Mouse (Mus musculus) Patski (cell line): ENCODE data around the gene Eno2. TPM values are rescaled to one million over a fixed set of nuclear protein-coding genes. Genes with fewer than 3 reads are reported as not detected.

Experiments
- ATAC-seq: fragments of 100-300 bp; one replicate; pipeline ENCODE4 v1.8.0; 2021
- CTCF ChIA-PET: fragments of 350-600 bp; sonication (Branson Sonifier 250); formaldehyde crosslinking; loops from one replicate; lab custom pipeline; 2022; ENCODE audit warnings: inconsistent platforms; lab: Charles Lee
- POLR2A ChIA-PET: fragments of 350-600 bp; sonication (Branson Sonifier 250); formaldehyde crosslinking; loops from one replicate; lab custom pipeline; 2022; ENCODE audit warnings: antibody characterized with exemption, inconsistent platforms; lab: Charles Lee
- DNase-seq: peaks from one replicate; pipeline ENCODE4 v3.0.0-alpha.2; 2011; ENCODE audit warnings: low read depth, low spot score
- H3K27me3 ChIP-seq: fragments of 371-371 bp; one replicate; pipeline ENCODE4 v1.5.1; 2021
- CTCF ChIP-seq: fragments of 100-300 bp; IDR thresholded peaks from one replicate; pipeline ENCODE4 v1.5.1; 2021
- in situ Hi-C: fragments of 300-500 bp; cut with MboI; formaldehyde crosslinking; loops from 3 replicates; pipeline ENCODE4 v1.11.1; 2018; ENCODE audit warnings: low pct_unique_long_range_greater_than_20kb, mixed read lengths
- polyA plus RNA-seq: library from polyadenylated mRNA; unstranded; gene quantifications from one replicate; pipeline ENCODE4 v1.2.3, GENCODE M21; 2021

Gene Eno2
- polyA plus RNA-seq, 1 experiment from 2014 or later: 25.8 TPM

DNA sequence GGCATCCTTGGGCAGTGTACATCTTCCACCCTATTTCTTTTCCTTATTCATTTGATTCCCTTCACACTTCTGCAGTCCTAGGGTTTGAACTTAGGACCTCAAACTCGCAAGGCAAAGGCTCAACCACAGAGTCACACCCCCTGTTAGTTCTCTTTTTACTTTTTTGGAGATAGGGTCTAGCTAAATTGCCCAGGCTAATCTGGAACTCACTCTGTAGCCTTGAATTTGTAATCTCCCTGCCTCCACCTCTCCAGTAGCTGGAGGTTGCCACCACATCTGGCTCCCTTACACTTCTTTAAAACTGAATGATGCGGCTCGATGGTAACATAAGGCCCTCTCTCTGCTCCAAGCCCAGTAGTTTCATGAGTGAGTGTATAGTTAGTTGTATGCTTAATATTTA, 35.1 kb downstream of the Eno2 start:
- no peak for ATAC-seq
- H3K27me3 ChIP-seq: no peaks in the 10 kb centered on the region
- in situ Hi-C loops: no loop called here
- no peak for DNase-seq
- no peak for TF ChIP-seq CTCF
- ChIA-PET POLR2A (no interaction called here), CTCF (no interaction called here)

DNA sequence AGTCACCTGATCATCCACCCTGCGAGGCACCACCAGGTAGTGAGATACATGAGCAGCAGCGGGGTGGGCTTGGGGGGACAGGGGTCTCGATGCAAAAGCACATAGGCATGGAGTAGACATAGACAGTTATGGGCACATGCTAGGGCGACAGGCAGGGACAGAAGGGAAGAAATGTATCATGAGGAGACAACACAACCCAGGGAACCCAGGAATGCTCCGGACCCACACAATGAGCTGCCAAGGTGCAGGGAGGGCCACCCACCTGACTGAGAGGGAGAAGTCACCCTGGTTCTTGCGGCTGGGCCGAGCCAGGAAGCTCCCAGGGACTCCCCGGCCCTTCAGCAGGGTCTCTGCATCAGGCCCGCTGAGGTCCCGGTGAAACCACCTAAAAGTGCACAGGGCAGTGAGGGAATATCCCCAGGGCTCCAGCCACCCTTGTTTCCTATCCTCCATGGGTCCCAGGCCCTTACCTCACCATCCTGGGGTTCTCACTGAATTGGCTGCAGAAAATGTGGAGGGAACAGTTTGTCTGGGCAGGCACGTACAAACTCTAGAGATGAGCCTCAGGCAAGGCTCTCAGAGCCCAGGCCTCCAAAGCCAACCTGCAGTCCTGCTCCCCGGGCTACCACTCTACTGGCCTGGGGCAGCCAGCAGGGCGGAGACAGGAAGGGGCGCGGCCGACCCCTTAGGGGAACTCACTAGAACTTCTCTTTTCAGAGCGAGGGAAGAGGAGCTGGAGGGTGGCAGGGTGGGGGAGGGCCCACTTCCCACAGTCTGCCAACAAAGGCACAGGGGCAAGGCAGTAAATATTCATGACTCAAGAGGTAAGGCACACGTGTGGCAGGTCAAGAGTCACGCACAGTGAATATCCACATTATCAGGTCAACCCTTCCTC, 36.8 kb downstream of the Eno2 start:
- POLR2A ChIA-PET: no interaction called here
- ATAC-seq (no peak), DNase-seq (no peak)
- CTCF ChIA-PET: no interaction called here
- no peaks in the 10 kb centered on the region for H3K27me3 ChIP-seq
- in situ Hi-C loops: no loop called here
- TF ChIP-seq CTCF: no peak

DNA sequence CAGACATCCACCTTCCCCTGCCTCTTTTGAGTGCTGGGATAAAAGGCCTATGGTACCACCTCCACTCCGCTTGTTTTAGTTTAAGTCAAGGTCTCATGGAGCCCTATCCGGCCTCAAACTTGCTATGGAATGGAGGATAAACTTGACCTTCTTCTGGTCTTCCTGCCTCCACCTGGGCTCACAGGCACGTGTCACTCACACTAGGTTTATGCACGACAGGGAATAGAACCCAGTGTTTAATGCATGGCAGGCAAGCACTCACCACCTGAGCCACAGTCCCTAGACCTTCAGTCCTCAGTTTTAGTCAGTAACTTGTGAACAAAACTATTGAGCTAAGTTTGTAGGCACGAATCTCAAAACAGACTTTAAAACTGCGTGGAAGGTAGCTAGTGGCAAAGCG, 38.4 kb downstream of the Eno2 start:
- ChIA-PET POLR2A (interaction anchor here (1.0 kb wide), 1 partner anchor 10 kb away, joined by 4 read pairs; the partner anchor contains the start of gene Grcc10), CTCF (no interaction called here)
- TF ChIP-seq CTCF: no peak

DNA sequence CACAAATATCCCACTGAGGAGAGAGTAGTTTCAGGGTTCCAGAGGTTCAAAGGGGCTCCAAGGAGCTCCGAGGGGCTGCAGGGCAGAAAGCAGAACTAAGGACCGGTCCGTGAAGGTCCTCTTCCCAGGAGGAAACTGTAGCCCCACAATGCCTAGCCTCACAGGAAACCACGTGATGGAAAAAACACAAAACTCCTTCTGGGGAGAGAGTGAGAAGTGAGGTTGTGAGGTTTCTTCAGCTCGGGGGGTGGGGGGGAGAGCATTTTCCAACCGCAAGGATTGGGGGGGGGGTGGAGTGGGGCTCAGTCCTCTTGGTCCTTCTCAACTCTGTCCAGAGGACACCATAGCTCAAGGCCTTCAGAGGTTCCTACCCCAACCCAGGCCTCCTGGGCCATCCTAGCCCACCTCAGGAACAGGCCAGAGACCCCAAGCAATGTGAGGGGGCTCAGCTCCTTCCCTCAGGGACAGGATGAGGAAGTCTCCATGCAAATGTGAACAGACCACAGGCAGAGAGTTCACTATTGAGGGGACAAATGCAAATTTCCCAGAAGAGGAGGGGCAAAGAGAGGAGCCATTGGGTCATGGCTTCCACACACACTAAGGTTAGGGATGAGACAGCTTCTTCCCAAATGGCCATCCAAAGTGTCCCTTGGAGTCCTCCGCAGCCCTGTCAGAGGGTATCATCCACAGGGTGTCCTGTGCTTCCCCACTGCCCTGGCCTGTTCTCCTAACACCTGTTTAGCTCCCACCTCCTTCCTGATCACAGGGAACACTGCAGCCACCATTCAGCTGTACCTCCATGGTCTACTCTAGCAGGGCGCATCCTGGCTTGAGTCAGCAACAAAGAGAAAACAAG, 39.4 kb downstream of the Eno2 start:
- ChIA-PET POLR2A (interaction anchor here (0.6 kb wide), 1 partner anchor 581 kb away, joined by 3 read pairs; no protein-coding TSS in a partner anchor), CTCF (interaction anchor here (1.0 kb wide), 1 partner anchor 27 kb away, joined by 3 read pairs; no protein-coding TSS in a partner anchor)
- H3K27me3 ChIP-seq: no peaks in the 10 kb centered on the region
- no peak for TF ChIP-seq CTCF
- no peak for ATAC-seq
- in situ Hi-C loops: no loop called here
- DNase-seq: no peak

More for the DNA sequence above, 38.4 kb downstream of the Eno2 start:
- in situ Hi-C loops: no loop called here
- no peak for ATAC-seq
- H3K27me3 ChIP-seq: no peaks in the 10 kb centered on the region
- DNase-seq: no peak

DNA sequence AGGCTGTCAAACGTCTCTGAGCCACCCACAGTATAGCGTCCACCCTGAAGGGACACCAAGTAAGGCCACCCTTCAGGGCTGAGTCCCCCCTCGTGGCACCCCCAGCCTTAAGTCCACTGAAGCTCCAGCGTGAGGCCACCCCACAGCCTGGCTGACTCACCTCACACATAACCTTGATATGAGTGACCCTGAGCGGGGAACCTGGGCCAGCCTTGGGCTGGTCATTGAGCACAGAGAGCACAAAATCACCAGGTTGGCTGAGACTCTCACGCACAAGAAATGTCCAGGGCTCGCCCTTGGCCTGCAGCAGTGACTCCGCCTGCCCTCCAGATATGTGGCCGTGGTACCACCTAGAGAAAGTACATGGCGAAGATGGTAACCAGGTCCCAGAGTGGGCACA, 40.9 kb downstream of the Eno2 start:
- POLR2A ChIA-PET: no interaction called here
- DNase-seq (no peak), ATAC-seq (no peak)
- TF ChIP-seq CTCF: no peak
- H3K27me3 ChIP-seq: no peaks in the 10 kb centered on the region
- in situ Hi-C loops: no loop called here
- CTCF ChIA-PET: no interaction called here

DNA sequence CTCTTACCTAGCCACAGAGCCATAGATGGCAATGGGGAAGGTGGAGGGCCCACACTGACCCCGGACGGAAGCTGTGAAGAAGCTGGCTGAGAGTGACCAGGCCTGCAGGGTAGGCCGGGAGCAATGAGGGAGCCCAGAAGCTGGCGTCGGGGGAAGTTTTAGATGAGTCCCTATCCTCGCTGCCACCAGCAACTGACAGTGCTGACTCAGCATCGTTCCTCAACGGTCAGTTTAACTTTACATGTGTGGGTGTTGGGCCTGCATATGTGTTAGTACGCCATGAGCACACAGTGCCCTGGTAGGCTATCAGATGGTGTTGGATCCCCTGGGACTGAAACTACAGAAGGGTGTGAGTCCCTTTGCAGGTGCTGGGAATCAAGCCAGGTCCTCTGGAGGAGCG, 45.0 kb downstream of the Eno2 start:
- ATAC-seq (no peak), DNase-seq (no peak)
- no peak for TF ChIP-seq CTCF
- POLR2A ChIA-PET: no interaction called here
- H3K27me3 ChIP-seq: no peaks in the 10 kb centered on the region
- CTCF ChIA-PET: no interaction called here
- in situ Hi-C loops: no loop called here

DNA sequence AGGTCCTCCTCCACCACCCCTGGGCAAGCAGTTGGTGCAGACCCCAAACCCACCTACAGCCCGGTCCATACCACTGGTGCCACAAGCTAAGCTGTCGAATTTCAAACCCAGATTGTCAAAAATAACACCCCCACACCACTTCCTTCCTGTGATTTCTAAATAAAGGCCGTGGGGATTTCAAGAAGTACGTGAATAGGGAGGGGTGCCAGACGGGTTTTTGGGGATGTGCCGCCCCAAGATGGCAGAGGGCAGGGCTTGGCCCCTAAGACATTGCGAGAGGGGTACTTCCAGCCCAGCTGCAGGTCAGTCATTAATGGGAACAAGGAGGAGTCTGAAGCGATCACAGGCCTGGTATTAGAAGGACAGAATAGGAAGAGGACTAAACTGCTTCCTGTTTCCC, 45.9 kb downstream of the Eno2 start:
- in situ Hi-C loops: no loop called here
- no peak for ATAC-seq
- CTCF ChIA-PET: no interaction called here

DNA sequence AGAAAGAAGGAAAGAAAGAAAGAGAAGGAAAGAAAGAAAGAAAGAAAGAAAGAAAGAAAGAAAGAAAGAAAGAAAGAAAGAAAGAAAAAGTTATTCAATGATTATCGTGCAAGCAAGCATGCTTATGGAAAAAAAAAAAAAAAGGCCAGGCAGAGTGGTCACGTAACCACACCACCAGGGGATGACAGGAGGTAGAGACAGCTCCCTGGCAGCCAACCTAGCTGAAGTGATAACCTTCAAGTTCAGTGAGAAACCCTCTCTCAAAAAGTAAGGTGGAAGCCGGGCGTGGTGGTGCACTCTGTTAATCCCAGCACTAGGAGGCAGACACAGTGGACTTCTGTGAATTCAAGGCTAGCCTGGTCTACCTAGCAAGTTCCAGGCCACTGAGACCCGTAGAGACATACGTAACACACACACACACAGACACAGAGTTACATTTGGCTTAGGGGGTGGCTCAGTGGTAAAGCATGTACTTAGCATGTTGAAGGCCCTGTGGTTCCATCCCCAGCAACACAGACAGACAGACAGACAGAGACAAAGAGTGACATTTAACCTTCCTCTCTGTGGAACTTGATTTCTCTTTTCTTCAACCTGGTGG, 46.5 kb downstream of the Eno2 start:
- H3K27me3 ChIP-seq: no peaks in the 10 kb centered on the region
- DNase-seq: no peak
- POLR2A ChIA-PET: no interaction called here
- in situ Hi-C loops: no loop called here
- no peak for TF ChIP-seq CTCF
- CTCF ChIA-PET: no interaction called here
- no peak for ATAC-seq

More for the DNA sequence above, 45.9 kb downstream of the Eno2 start:
- H3K27me3 ChIP-seq: no peaks in the 10 kb centered on the region
- TF ChIP-seq CTCF: no peak
- POLR2A ChIA-PET: no interaction called here
- no peak for DNase-seq

DNA sequence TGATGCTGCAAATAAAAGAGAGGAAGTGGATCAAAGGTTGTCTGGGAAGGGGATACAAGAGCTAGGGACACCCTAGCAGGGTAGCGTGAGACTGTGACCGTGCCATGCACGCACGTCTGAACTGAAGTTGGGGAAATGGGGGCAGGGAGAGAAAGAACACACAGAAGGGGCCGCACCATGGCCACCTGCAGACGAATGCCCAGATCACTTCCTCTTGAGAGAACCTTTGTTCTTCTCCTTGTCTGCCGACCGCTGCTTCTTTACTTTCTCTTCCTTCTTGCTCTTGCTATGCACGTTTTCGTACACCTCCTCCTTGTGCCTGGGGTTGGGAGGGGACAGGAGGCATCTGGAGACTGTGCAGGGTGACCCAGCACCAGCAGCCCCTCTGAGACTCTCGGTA, 48.6 kb downstream of the Eno2 start:
- no peak for TF ChIP-seq CTCF

DNA sequence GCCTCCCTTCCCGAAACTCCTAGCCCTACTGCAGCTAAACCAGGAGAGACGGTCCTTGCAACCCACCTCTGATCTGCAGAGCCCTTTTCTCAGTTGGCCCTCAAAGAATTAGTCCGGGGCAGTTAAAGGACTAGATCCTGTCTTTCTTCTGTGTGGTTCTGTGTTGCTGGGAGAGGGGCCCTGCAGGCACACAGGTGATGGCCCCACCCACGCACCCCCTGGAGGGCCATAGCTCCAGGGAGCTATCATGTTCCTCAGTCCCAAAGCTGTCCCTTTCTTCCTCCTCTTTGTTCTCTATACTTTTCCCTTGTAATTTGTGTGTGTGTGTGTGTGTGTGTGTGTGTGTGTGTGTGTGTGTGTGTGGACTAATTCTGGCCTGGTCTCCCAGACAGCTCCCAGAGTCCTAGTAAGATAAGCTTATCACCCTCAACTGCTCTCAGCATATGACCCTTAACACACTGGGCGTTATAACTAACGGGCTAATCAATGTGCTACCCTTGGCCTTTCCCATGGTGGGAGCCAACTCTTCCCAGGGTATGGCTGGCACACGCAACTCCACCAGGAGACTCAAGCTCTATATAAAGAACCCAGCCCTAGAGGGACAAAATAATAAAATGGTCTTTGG, 50.0 kb downstream of the Eno2 start:
- CTCF ChIA-PET: interaction anchor here (1.0 to 1.6 kb wide), 3 partner anchors 20 to 79 kb away, joined by 3 to 4 read pairs (median 3); partner anchors contain the start of gene Grcc10
- in situ Hi-C loops: no loop called here

More for the DNA sequence above, 48.6 kb downstream of the Eno2 start:
- H3K27me3 ChIP-seq: no peaks in the 10 kb centered on the region
- in situ Hi-C loops: no loop called here
- ATAC-seq (no peak), DNase-seq (no peak)
- POLR2A ChIA-PET: no interaction called here
- CTCF ChIA-PET: no interaction called here

More for the DNA sequence above, 50.0 kb downstream of the Eno2 start:
- no peak for TF ChIP-seq CTCF
- no peaks in the 10 kb centered on the region for H3K27me3 ChIP-seq
- DNase-seq (no peak), ATAC-seq (no peak)
- POLR2A ChIA-PET: no interaction called here
